Mouse (Mus musculus): Measurements from ENCODE around the gene Dhrs13.

Gene Dhrs13

GRCm38 (mm10) chr11:78031947-78032808 is at the start of gene Dhrs13:
Gene Dhrs13 (plus strand): TSS chr11:78032280.
- peak; percentile 90 to 92 for DNase-seq (ENCODE audit: low spot score in 2 of 2)

- DNase-seq (ENCODE audit: low spot score in 2 of 2) = peak; percentile 98 to 100
Observed at GRCm38 (mm10) chr11:77982441-77982905, 49.6 kb upstream of the Dhrs13 start, which contains the start of gene Phf12. Gene Phf12 (plus strand): TSS chr11:77982754.

DNA sequence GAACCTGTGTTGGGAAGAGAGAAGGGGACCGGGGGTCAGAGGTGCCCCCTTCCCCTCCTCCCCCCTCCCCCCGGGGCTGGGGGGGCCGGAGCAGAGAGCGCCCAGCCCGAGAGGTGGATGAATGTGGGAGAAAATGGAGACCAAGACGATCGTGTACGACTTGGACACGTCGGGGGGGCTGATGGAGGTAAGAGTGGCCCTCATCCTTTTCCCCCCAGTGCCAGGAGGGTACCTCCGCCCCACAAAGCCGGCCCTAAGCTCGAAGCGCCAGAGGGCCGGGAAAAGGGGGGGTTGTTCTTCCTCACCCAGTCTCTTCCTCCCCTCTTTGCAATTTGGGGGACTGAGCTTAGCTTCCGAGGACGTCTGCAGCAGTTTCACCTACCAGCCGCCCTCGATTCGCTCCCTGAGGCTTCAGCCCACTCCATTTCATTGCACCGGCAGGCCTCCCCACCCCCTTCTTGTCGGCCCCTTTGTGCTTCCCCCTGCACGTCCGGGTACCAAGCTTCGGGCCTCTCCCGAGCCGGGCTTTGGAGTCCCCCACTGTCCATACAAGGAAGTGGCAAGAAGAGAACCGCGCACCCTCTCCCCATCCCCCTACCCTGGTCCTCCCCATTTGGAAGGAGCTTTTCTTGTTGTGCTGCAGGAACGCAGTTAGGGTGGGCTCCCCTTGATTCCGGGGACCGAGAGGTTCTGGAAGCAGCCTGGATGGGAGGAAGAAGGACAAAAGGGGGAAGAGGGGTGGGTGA is 48.7 kb upstream of the Dhrs13 start:
- DNase-seq (ENCODE audit: low spot score in 2 of 2) = peak; percentile 23 to 50

- DNase-seq (ENCODE audit: low spot score in 2 of 2) = peak; percentile 61 to 65
Observed at GRCm38 (mm10) chr11:77983937-77984835, 47.9 kb upstream of the Dhrs13 start.

DNA sequence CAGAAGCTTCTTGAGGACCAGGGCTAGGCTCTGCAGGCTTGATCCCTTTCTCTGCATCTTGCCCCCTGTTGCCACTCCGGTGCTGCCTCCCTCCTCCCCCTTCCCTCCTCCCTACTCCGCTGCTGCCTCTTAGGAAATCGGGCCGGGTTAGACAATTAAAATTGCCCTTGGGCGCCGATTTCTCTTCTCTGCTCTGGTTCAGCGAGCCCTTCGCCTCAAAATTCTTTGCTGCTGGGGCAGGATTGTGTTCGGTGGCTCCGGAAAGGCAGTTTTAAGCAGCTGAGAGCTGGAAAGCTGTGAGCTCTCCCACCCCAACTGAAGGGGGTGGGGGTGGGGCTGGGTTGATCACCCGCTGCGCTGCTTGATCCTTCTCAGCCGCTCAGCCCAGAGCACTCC is 47.2 kb upstream of the Dhrs13 start:
- DNase-seq (ENCODE audit: low spot score in 2 of 2) = peak; percentile 47 to 50

DNA sequence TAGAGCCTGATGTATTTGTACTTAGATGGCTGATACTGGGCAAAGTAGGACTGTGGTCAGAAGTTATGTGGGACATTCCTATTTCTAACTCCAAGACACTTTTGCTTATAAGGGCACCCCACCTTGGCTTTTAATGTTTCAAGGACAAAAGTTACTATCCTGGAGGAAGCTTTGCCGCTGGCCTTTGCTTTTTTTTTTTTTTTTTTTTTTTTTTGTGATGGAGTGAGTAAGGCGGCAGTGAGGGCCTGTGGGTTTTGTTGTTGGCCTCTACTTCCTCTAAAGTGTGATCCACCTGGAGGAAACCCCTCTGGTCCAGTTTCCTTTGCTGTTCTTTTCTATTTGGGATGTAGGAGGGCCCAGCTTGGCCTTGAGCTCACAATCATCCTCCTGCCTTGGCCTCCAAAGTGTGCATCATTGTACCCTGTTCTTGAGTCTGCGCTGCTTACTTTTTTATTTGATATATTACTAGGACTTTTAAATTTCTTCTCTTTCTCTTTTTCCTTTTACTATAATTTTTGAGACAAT is 46.5 kb upstream of the Dhrs13 start:
- DNase-seq (ENCODE audit: low spot score in 2 of 2) = no peak

DNA sequence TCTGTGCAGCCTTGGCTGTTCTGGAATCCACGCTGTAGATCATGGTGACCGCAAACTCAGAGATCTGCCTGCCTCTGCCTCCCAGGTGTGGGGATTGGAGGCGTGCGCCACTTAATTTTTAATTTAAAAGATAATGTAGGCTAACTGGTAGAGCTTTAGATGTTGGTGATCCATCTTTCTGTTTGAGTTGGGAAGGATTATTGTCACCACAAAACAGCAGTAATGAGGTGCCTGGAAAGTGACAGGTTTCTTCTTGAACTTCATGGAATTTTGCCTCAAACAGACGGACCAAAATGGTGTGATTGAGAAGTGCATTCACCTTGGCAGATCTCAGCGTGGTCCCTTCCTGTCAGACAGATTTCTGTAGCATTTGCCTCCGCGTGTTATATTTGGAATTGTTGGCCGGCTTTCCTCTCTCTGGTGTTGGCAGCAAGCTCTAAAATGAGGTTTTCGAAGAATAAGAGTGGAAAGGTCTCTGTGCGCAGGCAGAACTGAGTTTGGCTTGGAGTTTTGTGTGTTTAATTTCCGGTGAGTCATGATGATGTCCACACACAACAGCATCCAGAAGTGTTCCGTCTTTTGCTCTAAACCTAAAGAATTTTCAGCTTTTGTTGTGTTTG is 42.9 kb upstream of the Dhrs13 start:
- DNase-seq (ENCODE audit: low spot score in 2 of 2) = no peak

- no peak for DNase-seq (ENCODE audit: low spot score in 2 of 2)
Observed at GRCm38 (mm10) chr11:77995556-77995955, 36.5 kb upstream of the Dhrs13 start.

- no peak for DNase-seq (ENCODE audit: low spot score in 2 of 2)
Observed at GRCm38 (mm10) chr11:78006446-78006845, 25.6 kb upstream of the Dhrs13 start.

- DNase-seq (ENCODE audit: low spot score in 2 of 2) = peak; percentile 59 to 70
Observed at GRCm38 (mm10) chr11:78019676-78020075, 12.4 kb upstream of the Dhrs13 start.

GRCm38 (mm10) chr11:78023607-78024006 is 8.5 kb upstream of the Dhrs13 start:
- no peak for DNase-seq (ENCODE audit: low spot score in 2 of 2)

- DNase-seq (ENCODE audit: low spot score in 2 of 2) = no peak
Observed at GRCm38 (mm10) chr11:78029240-78029639, 2.8 kb upstream of the Dhrs13 start.

DNA sequence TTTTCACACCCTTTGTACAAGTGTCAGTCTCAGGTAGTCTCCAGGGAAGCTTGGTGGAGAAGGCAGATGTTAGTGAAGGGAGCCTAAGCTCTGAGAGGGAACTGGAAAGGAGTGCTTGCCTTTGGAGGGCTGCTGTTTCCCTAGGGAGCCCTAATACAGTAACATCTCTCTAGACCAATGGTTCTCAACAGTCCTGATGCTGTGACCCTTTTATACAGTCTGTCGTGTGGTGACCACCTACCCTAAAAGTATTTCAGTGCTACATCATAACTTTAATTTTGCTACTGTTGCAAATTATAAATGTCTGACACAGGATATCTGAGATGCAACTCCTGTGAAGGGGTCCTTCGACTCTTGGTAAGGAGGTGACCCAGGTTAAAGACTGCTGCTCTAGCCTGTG is 1.5 kb upstream of the Dhrs13 start:
- no peak for DNase-seq (ENCODE audit: low spot score in 2 of 2)

DNA sequence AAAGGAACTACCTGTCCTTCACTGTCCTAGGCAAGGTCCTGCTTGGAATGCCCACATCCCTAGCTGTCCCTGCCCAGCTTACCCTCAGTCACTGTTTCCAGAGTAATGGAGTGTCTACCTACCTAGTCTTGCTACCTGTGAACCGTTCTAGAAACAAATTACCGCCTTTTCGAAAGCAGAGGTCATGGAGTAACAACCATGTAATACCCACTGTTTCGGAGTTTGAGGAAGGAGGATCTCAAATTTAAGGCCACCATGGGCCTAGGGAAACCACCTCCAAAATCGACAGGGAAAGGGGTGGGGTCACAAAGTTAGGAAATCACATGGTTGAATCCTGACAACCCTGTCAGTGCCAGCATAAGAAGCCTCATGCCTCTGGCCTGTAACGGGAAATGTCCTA is 691 bp upstream of the Dhrs13 start:
- DNase-seq (ENCODE audit: low spot score in 2 of 2) = no peak

DNA sequence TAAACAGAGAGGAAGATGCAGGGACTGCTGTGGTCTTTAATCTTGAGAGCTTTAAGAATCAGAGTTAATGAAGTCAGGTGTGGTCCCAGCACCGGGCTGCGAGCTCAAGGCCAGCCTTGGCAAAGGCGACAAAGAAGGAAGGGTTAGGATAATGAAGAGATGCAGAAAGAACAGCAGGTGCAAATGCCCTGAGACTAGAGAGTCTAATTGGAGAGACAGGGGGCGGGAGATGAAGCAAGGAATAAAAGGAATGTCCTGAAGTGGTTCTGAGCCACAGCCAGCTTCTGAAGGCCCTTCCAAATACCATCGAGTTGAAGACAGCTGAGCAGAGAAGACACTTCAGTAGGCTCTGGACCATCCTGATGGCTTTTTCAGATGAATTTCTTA is 722 bp downstream of the Dhrs13 start:
- no peak for DNase-seq (ENCODE audit: low spot score in 2 of 2)

DNA sequence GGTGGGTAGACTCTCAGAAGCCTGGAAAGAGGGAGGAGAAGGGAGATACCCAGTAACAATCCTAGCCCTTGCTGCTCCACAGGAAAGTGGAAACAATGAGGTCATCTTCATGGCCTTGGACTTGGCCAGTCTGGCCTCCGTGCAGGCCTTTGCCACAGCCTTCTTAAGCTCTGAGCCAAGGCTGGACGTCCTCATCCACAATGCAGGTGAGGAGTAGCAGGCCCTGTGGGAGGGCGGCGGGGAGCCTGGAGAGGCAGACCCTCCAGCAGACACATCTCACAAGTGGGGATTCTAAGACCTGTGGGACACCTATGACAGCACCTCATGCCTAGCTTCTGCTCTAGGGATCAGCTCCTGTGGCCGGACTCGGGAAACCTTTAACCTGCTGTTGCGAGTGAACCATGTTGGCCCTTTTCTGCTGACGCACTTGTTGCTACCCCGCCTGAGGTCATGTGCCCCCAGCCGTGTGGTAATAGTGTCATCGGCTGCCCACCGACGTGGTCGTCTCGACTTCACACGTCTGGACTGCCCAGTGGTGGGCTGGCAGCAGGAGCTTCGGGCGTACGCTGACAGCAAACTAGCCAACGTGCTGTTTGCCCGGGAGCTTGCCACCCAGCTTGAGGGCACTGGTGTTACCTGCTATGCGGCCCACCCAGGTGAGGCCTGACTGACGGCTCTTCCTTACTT is 2.0 kb downstream of the Dhrs13 start:
- no peak for DNase-seq (ENCODE audit: low spot score in 2 of 2)

DNA sequence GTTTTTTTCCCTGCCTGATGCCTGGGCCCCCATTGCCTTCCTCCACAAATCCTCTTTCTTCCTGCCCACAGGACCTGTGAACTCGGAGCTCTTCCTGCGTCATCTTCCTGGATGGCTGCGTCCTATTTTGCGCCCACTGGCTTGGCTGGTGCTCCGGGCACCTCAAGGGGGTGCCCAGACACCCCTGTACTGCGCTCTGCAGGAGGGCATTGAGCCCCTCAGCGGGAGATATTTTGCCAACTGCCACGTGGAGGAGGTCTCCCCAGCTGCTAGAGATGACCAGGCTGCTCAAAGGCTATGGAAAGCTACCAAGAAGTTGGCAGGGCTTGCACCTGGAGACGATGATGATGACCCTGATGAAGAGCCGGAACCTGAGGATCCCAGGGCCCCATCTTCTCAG is 4.7 kb downstream of the Dhrs13 start:
- no peak for DNase-seq (ENCODE audit: low spot score in 2 of 2)

DNA sequence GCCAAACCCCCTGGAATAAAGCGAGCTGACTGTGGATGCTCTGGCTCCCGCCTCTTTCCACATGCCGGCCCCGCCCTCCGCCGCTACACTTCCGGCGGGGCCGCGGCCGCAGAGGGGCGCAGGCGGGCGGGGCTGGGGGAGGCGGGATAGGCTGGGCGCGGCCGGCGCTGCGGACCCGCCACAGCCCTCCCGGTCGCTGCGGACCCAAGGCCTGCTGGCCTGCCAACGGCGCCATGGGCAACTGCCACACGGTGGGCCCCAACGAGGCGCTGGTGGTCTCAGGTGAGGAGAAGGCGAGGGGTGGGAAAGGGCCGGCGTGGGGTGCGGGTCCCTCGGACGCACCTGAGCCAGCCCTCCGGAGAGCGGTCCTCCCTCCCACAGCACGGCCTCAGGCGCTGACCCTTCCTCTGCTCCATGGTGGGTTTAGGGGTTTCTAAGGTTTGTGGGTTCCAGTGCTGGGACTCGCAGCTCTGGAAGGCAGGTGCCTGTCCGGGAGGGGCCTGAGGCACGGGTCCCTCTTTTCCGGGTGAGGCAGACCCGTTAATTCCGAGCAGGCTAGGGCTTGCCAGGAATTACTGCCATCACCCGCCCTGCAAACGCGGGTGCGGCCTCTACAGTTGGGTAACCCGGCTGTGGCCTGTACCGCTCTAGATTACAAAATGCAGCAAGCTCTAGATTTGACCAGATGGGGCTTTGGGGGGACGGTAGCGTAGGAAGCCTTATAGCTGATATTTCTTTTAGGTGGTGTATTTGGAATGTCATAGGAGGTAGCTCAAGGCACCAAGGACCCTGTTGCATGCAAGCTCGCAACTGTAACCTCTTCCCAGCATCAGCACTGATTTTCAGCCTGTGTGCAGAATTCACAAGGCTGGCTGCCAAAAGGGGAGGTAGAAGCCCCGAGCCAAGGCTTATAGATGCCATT is 6.0 kb downstream of the Dhrs13 start, which contains the start of gene Flot2:
TSS of gene Flot2 (plus strand) at position 101 of the 922 bp plus-strand sequence.
- peak; percentile 56 to 79 for DNase-seq (ENCODE audit: low spot score in 2 of 2)

- DNase-seq (ENCODE audit: low spot score in 2 of 2) = no peak
Observed at GRCm38 (mm10) chr11:78040878-78041277, 8.8 kb downstream of the Dhrs13 start.

All from urinary bladder, postnatal 36 days (tissue).